Comparison of ENCODE assay signal across 10 mouse cellular contexts in genomic region chr2:152144158-152144450, GRCm38 (mm10). TPM values are rescaled to one million over a fixed set of nuclear protein-coding genes. Genes with fewer than 3 reads are reported as not detected.
A peak's percentile ranks its signal among the peaks of the same experiment; 100 is the strongest.
DNase-seq lines count a peak whose midpoint lies in the region; ATAC-seq lines count a peak whose summit lies in the region.
"Had no signal": no experiment of that assay in that cellular context is flagged by ENCODE, and none has a peak within 500 bp of the region (broad histone marks: within the 10 kb centered on the region; RNA-seq: fewer than 3 reads in every experiment).

No protein-coding gene starts in this region.

- no peak for ATAC-seq in heart, embryonic 13.5 days (ENCODE audit: extremely low read depth, insufficient number of reproducible peaks, low FRiP score, low TSS enrichment)
- no peak for ATAC-seq in hindbrain, embryonic 13.5 days (ENCODE audit: low FRiP score)

- intact Hi-C loops in heart, postnatal 10 days (cut with DNase I): no loop called here

- peak overlapping the region; percentile 78 for H3K9ac ChIP-seq in heart, embryonic 13.5 days
- peak overlapping the region; percentile 69 for H3K9ac ChIP-seq in hindbrain, embryonic 13.5 days

- 17% methylated on average over 9 of the region's 9 CpGs for WGBS in heart, embryonic 13.5 days
- 14% methylated on average over 9 of the region's 9 CpGs for WGBS in embryonic facial prominence, embryonic 10.5 days
- 19% methylated on average over 9 of the region's 9 CpGs for WGBS in hindbrain, embryonic 13.5 days
- 18% methylated on average over 9 of the region's 9 CpGs for WGBS in midbrain, embryonic 10.5 days

- no peak overlapping the region for H3K27ac ChIP-seq in heart, embryonic 13.5 days (replicated peaks)
- H3K27ac ChIP-seq in embryonic facial prominence, embryonic 10.5 days (replicated peaks): peak overlapping the region; percentile 70; the same call in 1 of the 2 replicates
- no peak overlapping the region for H3K27ac ChIP-seq in hindbrain, embryonic 13.5 days
- H3K27ac ChIP-seq in midbrain, embryonic 10.5 days (replicated peaks): no peak overlapping the region

- H3K4me2 ChIP-seq in heart, embryonic 13.5 days: peak overlapping the region; percentile 86
- peak overlapping the region; percentile 76 for H3K4me2 ChIP-seq in hindbrain, embryonic 13.5 days

- peak overlapping the region; percentile 60 for H3K4me3 ChIP-seq in heart, embryonic 13.5 days
- peak overlapping the region; percentile 65 for H3K4me3 ChIP-seq in embryonic facial prominence, embryonic 10.5 days
- H3K4me3 ChIP-seq in hindbrain, embryonic 13.5 days: peak overlapping the region; percentile 53
- peak overlapping the region; percentile 59 for H3K4me3 ChIP-seq in midbrain, embryonic 10.5 days

- H3K9me3 ChIP-seq in heart, embryonic 13.5 days: no peaks in the 10 kb centered on the region
- no peaks in the 10 kb centered on the region for H3K9me3 ChIP-seq in embryonic facial prominence, embryonic 10.5 days
- H3K9me3 ChIP-seq in hindbrain, embryonic 13.5 days: no peaks in the 10 kb centered on the region
- H3K9me3 ChIP-seq in midbrain, embryonic 10.5 days (replicated peaks): no peaks in the 10 kb centered on the region

- H3K27me3 ChIP-seq in heart, embryonic 13.5 days (replicated peaks): peaks cover 84% of the 10 kb centered on the region
- H3K27me3 ChIP-seq in embryonic facial prominence, embryonic 10.5 days (replicated peaks; ENCODE audit: low read depth, poor library complexity, severe bottlenecking): peaks cover 97% of the 10 kb centered on the region
- peaks cover 74% of the 10 kb centered on the region for H3K27me3 ChIP-seq in hindbrain, embryonic 13.5 days
- H3K27me3 ChIP-seq in midbrain, embryonic 10.5 days (ENCODE audit: low read depth, poor library complexity, severe bottlenecking): peaks cover 94% of the 10 kb centered on the region

- H3K4me1 ChIP-seq in heart, embryonic 13.5 days: peaks cover 30% of the 10 kb centered on the region
- H3K4me1 ChIP-seq in embryonic facial prominence, embryonic 10.5 days: peaks cover 44% of the 10 kb centered on the region
- peaks cover 55% of the 10 kb centered on the region for H3K4me1 ChIP-seq in hindbrain, embryonic 13.5 days (replicated peaks)
- peaks cover 30% of the 10 kb centered on the region for H3K4me1 ChIP-seq in midbrain, embryonic 10.5 days

- no peaks in the 10 kb centered on the region for H3K36me3 ChIP-seq in heart, embryonic 13.5 days
- no peaks in the 10 kb centered on the region for H3K36me3 ChIP-seq in embryonic facial prominence, embryonic 10.5 days (replicated peaks)
- H3K36me3 ChIP-seq in hindbrain, embryonic 13.5 days: no peaks in the 10 kb centered on the region
- H3K36me3 ChIP-seq in midbrain, embryonic 10.5 days: no peaks in the 10 kb centered on the region

- no peak for DNase-seq in heart, postnatal 10 days
- DNase-seq in embryonic facial prominence, embryonic 10.5 days (ENCODE audit: low spot score): no peak
- DNase-seq in midbrain, embryonic 10.5 days (ENCODE audit: low spot score): no peak
- no peak for DNase-seq in T-cell, adult 2 months (ENCODE audit: low spot score)
- no peak for DNase-seq in layer of hippocampus, adult 9-10 months (ENCODE audit: low spot score)
- no peak for DNase-seq in adrenal gland, adult 2 months
- DNase-seq: adrenal gland, postnatal 25 days; spleen, adult 18-20 months had no signal

RNA-seq across cellular contexts. Expression of gene Tcf15, which starts 0.7 kb away (rescaled TPM):
- polyA plus RNA-seq in heart, embryonic 13.5 days (2015; fragmentation: Nextera tagmentation; extraction: Ambion mirVana): 9.2 and 9.4 TPM in 2 replicates
- 10 to 100 TPM; 44.1 to 53.6 TPM for total RNA-seq in heart, postnatal 10 days (2021)
- 9.2 and 10.3 TPM in 2 replicates for polyA plus RNA-seq in embryonic facial prominence, embryonic 10.5 days (2016; fragmentation: Nextera tagmentation; extraction: Ambion mirVana)
- 2.8 and 3.2 TPM in 2 replicates for polyA plus RNA-seq in hindbrain, embryonic 13.5 days (2015; fragmentation: Nextera tagmentation; extraction: Ambion mirVana)
- 1.9 and 3.0 TPM in 2 replicates for polyA plus RNA-seq in midbrain, embryonic 10.5 days (2016; fragmentation: Nextera tagmentation; extraction: Ambion mirVana)
- total RNA-seq in adrenal gland, adult 2 months (2021): 1 to 10 TPM; 2.8 to 5.7 TPM
- 19.0 and 32.0 TPM in 2 replicates for polyA plus RNA-seq in adrenal gland, adult 2 months (2012; rRNA removed)

RNA-seq across cellular contexts. Expression of gene Srxn1, which starts 38.8 kb away (rescaled TPM):
- 7.4 and 7.7 TPM in 2 replicates for polyA plus RNA-seq in heart, embryonic 13.5 days (2015; fragmentation: Nextera tagmentation; extraction: Ambion mirVana)
- total RNA-seq in heart, postnatal 10 days (2021): 10 to 100 TPM; 11.3 to 12.1 TPM
- 10.7 and 12.4 TPM in 2 replicates for polyA plus RNA-seq in embryonic facial prominence, embryonic 10.5 days (2016; fragmentation: Nextera tagmentation; extraction: Ambion mirVana)
- polyA plus RNA-seq in hindbrain, embryonic 13.5 days (2015; fragmentation: Nextera tagmentation; extraction: Ambion mirVana): 16.1 and 16.8 TPM in 2 replicates
- 14.8 and 18.5 TPM in 2 replicates for polyA plus RNA-seq in midbrain, embryonic 10.5 days (2016; fragmentation: Nextera tagmentation; extraction: Ambion mirVana)
- 100 to 1,000 TPM; 188 to 772 TPM for total RNA-seq in adrenal gland, adult 2 months (2021)
- polyA plus RNA-seq in adrenal gland, adult 2 months (2012; rRNA removed): 315 and 608 TPM in 2 replicates

Comparison
In these comparisons a context has a peak if more than half of its experiments do, and no peak if none do; other contexts are left out.
1. RNA of gene Srxn1, which starts 38.8 kb away (polyA plus RNA-seq): 315 to 608 TPM in adrenal gland, adult 2 months; 16.1 to 16.8 TPM in hindbrain, embryonic 13.5 days, 14.8 to 18.5 TPM in midbrain, embryonic 10.5 days, 10.7 to 12.4 TPM in embryonic facial prominence, embryonic 10.5 days and 7.4 to 7.7 TPM in heart, embryonic 13.5 days; every median in the first group is over 10 times any median in the second.
2. Peak in every context shown above with its lines, with median percentiles within 50 percentile points of each other: H3K4me3 ChIP-seq.